ENCODE assay signal across 8 mouse cellular contexts in genomic region chr4:140906076-140906826, GRCm38 (mm10). TPM values are rescaled to one million over a fixed set of nuclear protein-coding genes. Genes with fewer than 3 reads are reported as not detected.
DNase-seq lines count a peak whose midpoint lies in the region; ATAC-seq lines count a peak whose summit lies in the region.

Gene Padi2, plus strand, starts transcription at chr4:140906344.

- H3K4me2 ChIP-seq in embryonic facial prominence, embryonic 14.5 days (ENCODE audit: low read depth, low read length) = peak within 1 kb of the TSS; percentile 61
- H3K4me2 ChIP-seq in kidney, embryonic 14.5 days (replicated peaks; ENCODE audit: low read depth, low read length) = peak within 1 kb of the TSS; percentile 56
- H3K4me2 ChIP-seq in limb, embryonic 15.5 days = peak within 1 kb of the TSS; percentile 55
- peak within 1 kb of the TSS; percentile 77 for H3K4me2 ChIP-seq in midbrain, embryonic 16.5 days (ENCODE audit: low read length)

- peaks cover 67% of the 10 kb centered on the region for H3K4me1 ChIP-seq in erythroblast, embryonic 14.5 days (ENCODE audit: control insufficient read depth)
- H3K4me1 ChIP-seq in embryonic facial prominence, embryonic 14.5 days (ENCODE audit: control insufficient read depth, insufficient read depth, low read length) = peaks cover 3% of the 10 kb centered on the region; the same call in 1 of the 2 replicates
- peaks cover 34% of the 10 kb centered on the region for H3K4me1 ChIP-seq in heart, embryonic 10.5 days
- peaks cover 13% of the 10 kb centered on the region for H3K4me1 ChIP-seq in kidney, embryonic 14.5 days (ENCODE audit: control insufficient read depth, insufficient read depth, low read length)
- H3K4me1 ChIP-seq in limb, embryonic 15.5 days = peaks cover 20% of the 10 kb centered on the region
- H3K4me1 ChIP-seq in midbrain, embryonic 16.5 days (ENCODE audit: control insufficient read depth, insufficient read depth, low read length) = peaks cover 5% of the 10 kb centered on the region; the same call in 1 of the 2 replicates

- peaks cover 40% of the 10 kb centered on the region for H3K27me3 ChIP-seq in erythroblast, embryonic 14.5 days (ENCODE audit: control insufficient read depth)
- H3K27me3 ChIP-seq in embryonic facial prominence, embryonic 14.5 days (replicated peaks; ENCODE audit: control insufficient read depth, insufficient read depth, low read length) = peaks cover 39% of the 10 kb centered on the region
- H3K27me3 ChIP-seq in heart, embryonic 10.5 days (ENCODE audit: insufficient read depth, poor library complexity, severe bottlenecking) = peaks cover 87% of the 10 kb centered on the region
- H3K27me3 ChIP-seq in kidney, embryonic 14.5 days (ENCODE audit: control insufficient read depth, insufficient read depth, low read length) = peaks cover 4% of the 10 kb centered on the region; the same call in 1 of the 2 replicates
- peaks cover 69% of the 10 kb centered on the region for H3K27me3 ChIP-seq in limb, embryonic 15.5 days
- peaks cover 17% of the 10 kb centered on the region for H3K27me3 ChIP-seq in midbrain, embryonic 16.5 days (ENCODE audit: control insufficient read depth, insufficient read depth, low read depth, low read length)

- WGBS in embryonic facial prominence, embryonic 14.5 days = 5% methylated on average over 25 of the region's 37 CpGs
- WGBS in heart, embryonic 10.5 days = 5% methylated on average over 37 of the region's 37 CpGs
- WGBS in kidney, embryonic 14.5 days = 2% methylated on average over 37 of the region's 37 CpGs
- 2% methylated on average over 37 of the region's 37 CpGs for WGBS in limb, embryonic 15.5 days
- 2% methylated on average over 37 of the region's 37 CpGs for WGBS in midbrain, embryonic 16.5 days

- no peak for ATAC-seq in erythroblast, adult 5-6 weeks (replicated peaks; ENCODE audit: low FRiP score, poor library complexity, severe bottlenecking)
- peak; percentile 86 for ATAC-seq in embryonic facial prominence, embryonic 14.5 days (ENCODE audit: low read depth)
- peak; percentile 58 for ATAC-seq in kidney, embryonic 14.5 days (ENCODE audit: low FRiP score, low TSS enrichment)
- no peak for ATAC-seq in limb, embryonic 15.5 days (ENCODE audit: insufficient number of reproducible peaks, low FRiP score, low TSS enrichment, low read depth)
- ATAC-seq in midbrain, embryonic 16.5 days = peak; percentile 82

- H3K27ac ChIP-seq in embryonic facial prominence, embryonic 14.5 days (replicated peaks; ENCODE audit: low read depth, low read length) = no peak within 1 kb of the TSS
- peak within 1 kb of the TSS; percentile 72; the same call in 1 of the 2 replicates for H3K27ac ChIP-seq in heart, embryonic 10.5 days
- H3K27ac ChIP-seq in kidney, embryonic 14.5 days (ENCODE audit: low read depth, low read length) = no peak within 1 kb of the TSS
- H3K27ac ChIP-seq in limb, embryonic 15.5 days = no peak within 1 kb of the TSS
- no peak within 1 kb of the TSS for H3K27ac ChIP-seq in midbrain, embryonic 16.5 days (ENCODE audit: low read length)

- H3K36me3 ChIP-seq in erythroblast, embryonic 14.5 days (ENCODE audit: control insufficient read depth) = peaks cover 15% of the 10 kb centered on the region
- no peaks in the 10 kb centered on the region for H3K36me3 ChIP-seq in embryonic facial prominence, embryonic 14.5 days (ENCODE audit: control insufficient read depth, insufficient read depth, low read length)
- no peaks in the 10 kb centered on the region for H3K36me3 ChIP-seq in heart, embryonic 10.5 days
- no peaks in the 10 kb centered on the region for H3K36me3 ChIP-seq in kidney, embryonic 14.5 days (ENCODE audit: control insufficient read depth, insufficient read depth, low read length)
- no peaks in the 10 kb centered on the region for H3K36me3 ChIP-seq in limb, embryonic 15.5 days
- no peaks in the 10 kb centered on the region for H3K36me3 ChIP-seq in midbrain, embryonic 16.5 days (ENCODE audit: control insufficient read depth, insufficient read depth, low read length)

- peak within 1 kb of the TSS; percentile 27; the same call in 1 of the 2 replicates for H3K9ac ChIP-seq in embryonic facial prominence, embryonic 14.5 days (ENCODE audit: low read depth, low read length)
- peak within 1 kb of the TSS; percentile 28; the same call in 1 of the 2 replicates for H3K9ac ChIP-seq in kidney, embryonic 14.5 days (ENCODE audit: low read depth, low read length)
- H3K9ac ChIP-seq in limb, embryonic 15.5 days = no peak within 1 kb of the TSS
- peak within 1 kb of the TSS; percentile 61 for H3K9ac ChIP-seq in midbrain, embryonic 16.5 days (ENCODE audit: low read depth, low read length)

- DNase-seq in embryonic facial prominence, embryonic 14.5 days (ENCODE audit: low spot score) = peak; percentile 90
- DNase-seq in heart, embryonic 10.5 days (ENCODE audit: low spot score) = peak; percentile 94
- peak; percentile 79 to 86 for DNase-seq in spleen, adult 18-20 months

- H3K4me3 ChIP-seq in erythroblast, embryonic 14.5 days (replicated peaks) = peak within 1 kb of the TSS; percentile 79
- peak within 1 kb of the TSS; percentile 33 for H3K4me3 ChIP-seq in embryonic facial prominence, embryonic 14.5 days (ENCODE audit: low read depth, low read length)
- peak within 1 kb of the TSS; percentile 59 for H3K4me3 ChIP-seq in heart, embryonic 10.5 days
- peak within 1 kb of the TSS; percentile 36 for H3K4me3 ChIP-seq in kidney, embryonic 14.5 days (ENCODE audit: low read length)
- H3K4me3 ChIP-seq in limb, embryonic 15.5 days = peak within 1 kb of the TSS; percentile 31
- H3K4me3 ChIP-seq in midbrain, embryonic 16.5 days (ENCODE audit: low read depth, low read length) = peak within 1 kb of the TSS; percentile 44

- H3K9me3 ChIP-seq in erythroblast, embryonic 14.5 days (ENCODE audit: control insufficient read depth, low read length) = no peaks in the 10 kb centered on the region
- no peaks in the 10 kb centered on the region for H3K9me3 ChIP-seq in embryonic facial prominence, embryonic 14.5 days (ENCODE audit: control insufficient read depth, low read length)
- no peaks in the 10 kb centered on the region for H3K9me3 ChIP-seq in heart, embryonic 10.5 days
- no peaks in the 10 kb centered on the region for H3K9me3 ChIP-seq in kidney, embryonic 14.5 days (ENCODE audit: control insufficient read depth, low read length)
- H3K9me3 ChIP-seq in limb, embryonic 15.5 days = no peaks in the 10 kb centered on the region
- H3K9me3 ChIP-seq in midbrain, embryonic 16.5 days (replicated peaks; ENCODE audit: control insufficient read depth, low read length, poor library complexity, severe bottlenecking) = no peaks in the 10 kb centered on the region

RNA-seq across cellular contexts. Expression of gene Padi2, which starts in this region (rescaled TPM):
- 2.4 and 2.6 TPM in 2 replicates for polyA plus RNA-seq in erythroblast, embryonic 14.5 days (2012)
- total RNA-seq in erythroblast, adult 5-6 weeks (2015; ENCODE audit: low replicate concordance) = 5.4 and 7.1 TPM in 2 replicates
- total RNA-seq in erythroblast, adult 5-6 weeks (2017; ENCODE audit: low replicate concordance) = 5.0 and 5.1 TPM in 2 replicates
- 15.1 and 16.1 TPM in 2 replicates for polyA plus RNA-seq in embryonic facial prominence, embryonic 14.5 days (2014; fragmentation: Nextera tagmentation; extraction: Ambion mirVana)
- polyA plus RNA-seq in heart, embryonic 10.5 days (2016; fragmentation: Nextera tagmentation; extraction: Ambion mirVana) = 2.9 and 6.3 TPM in 2 replicates
- polyA plus RNA-seq in kidney, embryonic 14.5 days (2014; fragmentation: Nextera tagmentation; extraction: Ambion mirVana) = 13.9 and 22.6 TPM in 2 replicates
- polyA plus RNA-seq in limb, embryonic 15.5 days (2015; fragmentation: Nextera tagmentation; extraction: Ambion mirVana) = 4.3 and 10.5 TPM in 2 replicates
- polyA plus RNA-seq in midbrain, embryonic 16.5 days (2015; fragmentation: Nextera tagmentation; extraction: Ambion mirVana) = 2.4 and 2.8 TPM in 2 replicates

Comparison
In these comparisons a context has a peak if more than half of its experiments do, and no peak if none do; other contexts are left out.
1. ATAC-seq: peak in embryonic facial prominence, embryonic 14.5 days (single experiment), kidney, embryonic 14.5 days (single experiment) and midbrain, embryonic 16.5 days (single experiment); none in erythroblast, adult 5-6 weeks (single experiment) and limb, embryonic 15.5 days (single experiment).
2. Peak in every context shown above with its lines, with median percentiles within 50 percentile points of each other: H3K4me3 ChIP-seq, DNase-seq and H3K4me2 ChIP-seq.